Mouse (Mus musculus) left cerebral cortex, adult 9 months (tissue): ENCODE results near the gene H6pd.

Source experiments
- DNase-seq, 2 experiments: peaks; one replicate each; pipeline ENCODE4 v3.0.0; 2022; ENCODE audit warnings: low spot score in 2 of 2

The H6pd gene

DNA sequence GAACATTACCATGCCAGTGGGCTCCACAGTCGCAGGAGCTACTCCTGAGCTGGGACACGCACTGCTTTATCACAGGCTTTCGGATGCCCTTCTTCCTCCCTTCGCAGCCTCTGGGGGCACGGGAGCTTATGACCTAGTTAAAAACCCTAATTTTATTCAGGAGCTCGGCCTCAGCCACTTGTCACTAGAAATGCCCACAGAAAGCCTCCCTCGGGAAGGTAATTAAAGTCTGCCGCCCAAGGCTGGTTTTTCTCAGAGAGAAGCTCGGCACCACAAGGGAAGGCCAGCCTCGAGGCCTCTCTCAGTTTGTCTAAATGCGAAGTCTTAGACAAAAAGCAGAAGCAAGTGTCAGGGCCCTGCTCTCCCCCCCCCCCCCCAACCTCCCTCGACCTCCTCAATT is 64.6 kb downstream of the H6pd start:
- no peak for DNase-seq

DNA sequence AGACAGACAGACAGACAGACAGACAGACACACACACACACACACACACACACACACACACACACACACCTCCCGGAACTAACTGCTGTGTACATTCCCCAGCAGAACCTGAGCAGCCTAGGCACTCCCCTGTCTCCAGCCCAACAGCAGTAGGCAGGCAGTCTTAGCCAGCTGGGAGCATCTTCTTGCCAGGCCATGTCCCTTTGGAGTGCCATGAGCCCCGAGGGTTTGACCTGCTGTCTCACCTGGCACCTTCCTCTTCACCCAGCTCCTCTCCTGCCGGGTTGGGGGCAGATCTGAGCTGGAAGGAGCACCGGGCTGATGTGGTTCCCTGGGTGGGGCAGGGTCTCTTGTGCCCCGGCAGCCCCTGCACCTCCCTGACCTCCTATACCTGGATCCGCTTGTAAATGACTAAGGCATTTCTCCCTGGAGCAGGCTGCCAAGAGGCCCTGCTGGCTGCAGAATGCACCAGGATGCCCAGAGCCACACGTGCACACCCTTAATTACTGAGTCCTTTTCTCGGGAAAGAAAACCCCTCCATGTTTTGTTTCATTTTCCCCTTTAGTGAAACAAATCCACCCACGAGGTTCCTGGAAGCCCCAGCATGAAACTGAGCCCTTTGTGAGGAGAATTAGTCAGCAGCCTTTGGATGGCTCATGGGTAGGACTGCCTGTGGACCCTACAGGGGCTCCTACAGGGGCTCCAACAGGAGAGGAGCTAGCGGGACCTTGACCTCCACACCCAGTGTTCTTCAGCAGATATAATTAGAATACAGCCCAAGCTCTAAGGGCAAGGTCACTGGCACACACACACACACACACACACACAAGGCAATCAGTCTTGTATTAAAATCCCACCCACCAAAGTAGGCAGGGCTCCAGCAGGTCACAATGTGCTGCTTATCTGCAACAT is 65.7 kb downstream of the H6pd start:
- no peak for DNase-seq

DNA sequence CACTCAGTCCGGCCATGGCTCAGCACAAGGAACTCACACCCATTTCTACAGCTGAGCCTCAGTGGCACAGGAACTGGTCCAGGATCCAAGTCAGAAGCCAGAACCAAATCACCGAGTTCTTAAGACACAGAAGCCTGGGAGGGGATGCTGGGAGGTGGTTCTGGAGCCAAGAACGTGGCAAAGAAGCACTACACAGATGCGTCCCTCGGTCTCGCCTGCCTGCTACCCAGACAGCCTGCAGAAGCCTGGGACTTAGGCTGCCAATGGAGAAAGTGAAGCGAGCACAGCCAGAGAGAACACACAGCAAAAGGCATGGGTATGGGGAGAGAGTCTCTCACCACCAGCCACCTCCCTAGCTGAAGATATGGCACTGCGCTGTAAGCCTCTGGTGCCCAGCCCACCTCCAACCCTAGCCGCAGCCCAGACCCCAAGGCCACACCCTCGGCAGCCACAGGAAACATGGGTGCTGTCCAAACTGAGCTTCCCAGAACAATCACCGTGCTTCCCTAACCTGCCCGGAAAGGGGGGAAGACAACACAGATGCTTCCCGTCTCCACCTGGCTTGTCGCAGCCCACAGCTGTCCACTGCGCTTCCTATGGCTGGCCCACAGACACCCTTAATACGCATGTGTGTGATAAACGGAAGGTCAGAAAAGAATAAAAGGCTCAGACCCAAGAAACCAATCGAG is 67.6 kb downstream of the H6pd start:
- DNase-seq: no peak

DNA sequence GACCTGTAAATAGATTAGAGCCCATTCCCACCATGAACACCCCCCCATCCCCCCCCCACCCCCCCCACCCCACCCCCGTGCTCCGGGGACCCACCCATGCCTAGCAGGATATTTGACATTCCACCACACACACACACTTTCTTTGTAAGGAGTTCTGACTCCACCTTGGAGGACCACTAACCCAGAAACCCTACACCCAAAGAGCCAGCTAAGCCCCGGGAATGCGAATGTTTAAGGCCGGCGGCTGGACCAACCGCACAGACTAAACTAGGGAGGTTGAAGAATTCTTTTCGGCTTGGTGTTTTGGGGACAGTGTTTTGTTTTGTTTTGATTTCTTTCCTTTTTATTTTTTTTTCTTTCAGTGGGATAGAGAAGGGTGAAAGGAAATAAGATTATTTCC is 70.1 kb downstream of the H6pd start:
- DNase-seq: no peak

DNA sequence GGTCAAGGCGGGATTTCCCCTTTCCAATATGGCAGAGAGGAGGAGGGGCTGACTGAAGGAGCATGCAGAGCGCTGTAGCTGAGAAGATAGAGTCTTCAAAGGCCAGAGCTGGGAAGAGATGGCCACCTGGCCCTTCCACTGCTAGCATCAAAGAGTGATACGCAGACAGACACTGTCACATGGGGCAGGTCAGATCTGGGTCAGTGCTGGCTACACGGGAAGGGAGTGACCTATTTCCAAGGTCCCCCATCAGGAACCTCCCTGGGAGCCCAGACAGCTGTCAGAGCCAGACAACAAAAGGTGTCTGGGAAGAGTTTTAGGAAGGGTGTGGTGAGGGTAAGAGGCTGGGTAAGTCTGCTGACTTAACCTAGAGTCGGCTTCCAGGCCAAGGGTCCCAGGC is 71.9 kb downstream of the H6pd start:
- DNase-seq: no peak

DNA sequence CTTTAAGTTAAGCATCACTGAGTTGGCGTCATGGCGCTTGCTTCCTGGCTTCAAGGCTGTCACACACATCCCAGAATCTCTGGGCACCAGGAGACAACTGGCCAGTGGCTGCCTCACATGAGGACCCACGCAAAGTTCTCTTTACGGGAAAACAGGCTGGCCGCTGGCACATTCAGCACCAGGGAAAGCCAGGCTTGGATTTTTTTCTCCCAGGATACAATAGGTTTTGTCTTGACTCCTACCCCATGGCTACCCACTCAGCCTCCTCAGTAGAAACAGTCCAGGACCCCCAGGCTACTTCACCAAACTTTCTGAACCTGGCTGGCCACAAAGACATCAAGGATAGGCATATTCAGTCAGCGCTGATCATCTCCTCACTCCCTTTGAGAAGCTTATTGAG is 73.4 kb downstream of the H6pd start:
- no peak for DNase-seq

DNA sequence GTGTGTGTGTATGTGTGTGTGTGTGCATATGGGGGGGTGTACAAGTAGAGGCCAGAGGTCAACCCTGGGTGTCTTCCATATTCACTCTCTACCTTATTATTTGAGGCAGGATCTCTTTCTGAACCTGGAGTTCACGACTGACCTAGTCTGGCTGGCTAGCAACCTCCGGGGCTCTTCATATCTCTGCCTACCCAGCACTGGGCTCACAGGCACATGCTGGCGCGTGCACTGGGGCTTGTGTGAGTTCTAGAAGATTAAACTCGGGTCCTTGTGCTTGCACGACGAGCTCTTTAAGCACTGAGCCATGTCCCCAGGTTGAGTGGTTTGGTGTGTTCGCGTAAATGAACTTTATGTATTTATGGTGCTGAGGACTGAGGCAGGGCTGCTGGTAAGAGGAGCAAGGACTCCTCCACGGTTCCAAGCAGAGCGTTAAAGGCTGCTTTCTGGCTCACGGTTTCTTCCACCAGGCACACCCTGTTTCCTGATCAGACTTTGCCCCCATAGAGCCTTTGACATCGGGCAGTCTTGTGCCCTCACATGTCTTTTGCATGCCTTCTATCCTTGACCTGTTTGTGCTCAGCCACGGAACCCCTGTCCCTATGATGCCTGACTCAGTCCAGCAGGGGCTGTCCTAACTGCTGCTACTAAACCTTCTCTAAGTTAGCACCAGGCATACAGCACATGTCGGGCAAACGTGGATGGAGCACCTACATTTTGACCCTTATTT is 75.1 kb downstream of the H6pd start:
- DNase-seq: no peak

DNA sequence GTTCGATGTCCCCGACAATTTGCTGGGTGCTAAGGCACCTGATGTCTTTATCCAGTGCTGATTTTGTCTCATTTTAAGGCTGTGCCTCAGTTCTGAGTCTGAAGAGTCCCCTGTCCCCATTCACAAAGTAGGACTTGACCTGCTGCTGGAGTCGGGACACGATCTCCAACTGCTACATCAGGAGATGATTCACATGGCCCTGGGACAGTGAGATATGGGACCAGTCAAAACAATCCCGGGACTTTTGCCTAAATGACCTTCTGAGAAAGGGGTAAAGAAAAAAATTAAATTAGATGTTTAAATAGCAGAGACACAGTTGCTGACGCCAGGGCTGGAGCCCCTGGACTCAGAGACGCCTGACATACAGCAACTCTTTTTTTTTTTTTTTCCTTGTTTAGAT is 75.8 kb downstream of the H6pd start:
- DNase-seq: no peak

DNA sequence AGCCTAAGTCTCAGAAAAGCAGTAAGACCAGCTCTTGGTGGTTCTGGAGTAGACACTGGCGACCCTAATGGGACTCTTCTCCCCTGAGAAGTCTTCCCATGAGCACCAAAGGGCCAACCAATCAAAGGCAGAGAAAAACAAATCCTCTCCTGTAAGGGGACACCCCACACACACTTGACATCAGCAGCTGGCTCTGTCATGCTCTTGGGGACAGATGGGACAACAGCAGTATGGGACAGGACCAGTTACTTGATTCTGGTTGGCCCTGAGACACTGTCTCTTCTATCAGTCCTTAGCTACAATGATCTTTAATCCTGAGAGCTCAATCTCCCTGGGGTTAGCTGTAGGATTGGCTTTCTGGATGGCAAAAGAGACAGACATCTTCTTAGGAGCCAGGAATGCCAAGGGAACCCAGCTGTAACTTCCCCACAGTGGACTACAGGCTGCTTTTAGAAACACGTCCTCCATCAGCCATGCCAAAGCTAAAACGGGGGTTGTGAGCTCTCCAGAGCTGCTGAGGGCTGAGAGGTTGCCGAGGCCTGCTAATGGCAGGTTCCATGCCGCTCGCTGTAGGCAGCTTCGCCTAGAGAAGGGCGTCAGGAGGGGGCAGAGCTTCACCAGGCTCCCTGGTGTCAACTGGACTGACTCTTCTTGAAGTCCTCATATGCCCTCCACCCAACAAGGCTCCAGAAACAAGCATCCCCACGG is 76.6 kb downstream of the H6pd start:
- DNase-seq: no peak

DNA sequence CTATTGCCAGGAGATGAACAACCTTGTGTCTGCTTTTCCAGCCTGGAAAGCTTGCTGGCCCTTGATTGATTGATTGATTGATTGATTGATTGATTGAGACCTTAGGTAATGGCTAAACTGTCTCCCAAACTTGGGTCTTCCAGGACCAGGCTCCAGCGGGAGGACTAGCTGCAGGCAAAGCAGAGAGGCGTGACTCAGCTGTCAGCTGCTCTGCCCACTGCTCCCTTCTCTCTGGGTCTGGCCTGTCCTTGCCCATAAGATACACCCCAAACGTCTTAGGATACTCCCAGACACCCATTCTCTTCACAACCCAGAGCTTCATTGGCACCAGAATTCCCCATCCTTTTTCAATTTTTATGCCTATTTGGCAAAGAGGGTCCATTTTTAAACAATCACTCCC is 78.1 kb downstream of the H6pd start:
- DNase-seq: no peak
